Mouse (Mus musculus) cerebellum, adult 2 months (tissue): ENCODE results near the gene Trim54.

Source experiments
- CTCF ChIP-seq: fragments of 200-500 bp; IDR thresholded peaks from 2 replicates; pipeline ENCODE4 v1.5.1; 2011; ENCODE audit warnings: low read depth, mild to moderate bottlenecking, control low read depth, low read length, moderate library complexity, borderline replicate concordance; ENCODE audit not compliant: insufficient read depth
- POLR2A ChIP-seq: fragments of 200-500 bp; IDR thresholded peaks from 2 replicates; pipeline ENCODE4 v1.6.1; 2011; ENCODE audit warnings: low read length, control low read depth, borderline replicate concordance; ENCODE audit not compliant: insufficient read depth

DNA sequence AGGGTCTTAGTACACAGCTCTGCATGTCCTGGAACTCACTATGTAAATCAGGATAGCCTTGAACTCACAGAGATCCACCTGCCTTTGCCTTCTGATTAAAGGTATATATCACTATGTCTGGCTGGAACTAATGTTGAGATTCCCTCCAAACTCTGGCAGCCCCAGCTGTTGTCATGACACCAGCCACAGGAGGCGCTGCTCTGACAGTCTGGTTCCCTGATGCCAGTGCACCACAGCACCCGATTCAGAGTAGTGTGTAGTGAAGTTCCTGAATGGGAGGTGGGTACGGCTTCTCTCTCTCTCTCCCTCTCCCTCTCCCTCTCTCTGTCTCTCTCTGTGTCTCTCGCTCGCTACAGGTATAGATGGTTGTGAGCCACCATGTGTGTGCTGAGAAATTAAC, 34.2 kb upstream of the Trim54 start:
- TF ChIP-seq CTCF = peak; percentile 52
- no peak for TF ChIP-seq POLR2A
